Mouse (Mus musculus): ENCODE measurements around the gene Cox5b.
"Not testable (repeated sequence)": the region's sequence is repeated elsewhere in the genome, so short reads cannot be mapped to it uniquely, and the experiment has no call there.

Gene Cox5b

DNA sequence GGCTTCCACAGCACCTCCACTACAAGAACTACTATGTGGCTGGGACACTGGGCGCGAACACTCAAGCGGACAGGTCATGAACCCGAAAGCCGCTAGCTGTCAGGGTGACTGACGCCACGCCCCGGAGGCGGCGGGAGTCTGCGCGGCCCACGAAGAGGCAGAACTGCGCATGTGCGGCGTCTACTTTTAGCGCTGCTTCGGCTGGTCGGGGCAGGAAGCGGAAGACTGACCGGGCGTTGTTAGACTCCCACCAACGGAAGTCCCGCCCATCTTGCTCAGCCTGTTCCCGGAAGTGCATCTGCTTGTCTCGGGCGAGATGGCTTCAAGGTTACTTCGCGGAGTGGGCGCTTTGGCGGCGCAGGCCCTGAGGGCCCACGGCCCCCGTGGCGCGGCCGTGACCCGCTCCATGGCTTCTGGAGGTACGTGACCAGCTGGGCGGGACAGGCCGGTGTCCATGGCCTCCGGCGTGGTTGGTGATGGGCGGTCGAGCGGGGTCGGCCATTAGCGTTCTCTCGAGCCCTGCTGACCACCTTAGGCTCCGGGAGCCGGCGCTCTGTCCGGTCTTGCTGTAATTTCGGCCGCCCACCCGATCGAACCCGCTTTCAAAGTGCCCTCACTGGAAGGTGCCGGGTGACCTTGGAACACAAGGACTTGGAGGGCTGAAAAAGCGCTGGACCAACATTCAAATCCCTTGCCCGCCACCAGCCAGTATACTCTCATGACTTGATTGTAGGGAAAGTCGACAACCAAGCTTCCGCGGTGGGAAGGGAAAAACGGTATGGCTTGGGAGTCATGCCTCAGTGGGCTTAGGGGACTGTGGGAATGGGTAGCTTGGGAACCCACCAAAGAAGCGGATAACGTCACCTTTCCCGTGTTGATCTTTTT is at the start of gene Cox5b:
Gene Cox5b (plus strand): TSS at position 179 of the 885 bp plus-strand sequence.
- peak; percentile 99 for DNase-seq (ENCODE audit: low read depth, low spot score)

- no peak for DNase-seq (ENCODE audit: low read depth, low spot score)
Measured at GRCm38 (mm10) chr1:36643957-36644614, 47.2 kb upstream of the Cox5b start.

- DNase-seq (ENCODE audit: low read depth, low spot score): no peak
Measured at GRCm38 (mm10) chr1:36644615-36645007, 46.6 kb upstream of the Cox5b start.

DNA sequence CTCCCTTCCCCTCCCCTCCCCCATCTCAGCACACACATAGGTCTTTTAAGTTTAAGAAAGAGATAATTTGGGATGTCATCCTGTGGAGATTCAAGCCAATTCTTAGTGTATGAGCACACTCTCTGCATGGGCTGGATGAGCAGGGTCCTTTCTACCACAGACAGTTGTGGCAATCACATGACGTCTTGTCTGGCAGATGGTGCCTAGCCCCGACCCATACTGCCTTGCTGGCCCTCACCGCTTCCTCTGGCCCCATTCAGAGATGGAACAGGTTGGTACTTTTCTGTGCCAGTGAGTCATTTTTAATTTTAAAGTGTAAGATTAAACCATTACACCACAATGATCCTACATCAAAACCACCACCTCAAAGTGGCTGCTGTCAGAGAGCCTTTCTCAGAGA is 45.0 kb upstream of the Cox5b start:
- no peak for DNase-seq (ENCODE audit: low read depth, low spot score)

DNA sequence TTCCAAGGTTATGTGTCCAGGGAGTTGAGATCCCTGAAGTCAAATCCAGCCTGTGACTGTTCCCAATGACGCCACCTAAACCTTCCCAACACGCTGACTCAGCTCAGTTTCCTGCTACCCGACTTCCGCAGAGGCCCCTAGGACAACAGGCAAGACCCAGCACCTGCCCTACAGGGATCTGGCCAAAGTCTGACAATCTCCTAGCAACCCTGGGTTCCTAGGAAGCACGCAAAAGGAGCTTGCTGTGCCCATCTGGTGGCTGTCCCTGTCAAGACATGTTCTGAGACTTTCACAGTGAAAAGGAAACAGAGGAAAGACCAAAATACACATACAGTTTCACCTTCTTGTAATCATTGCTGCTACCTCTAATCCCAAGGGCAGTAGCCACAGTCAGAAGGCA is 43.6 kb upstream of the Cox5b start:
- DNase-seq (ENCODE audit: low read depth, low spot score): no peak

DNA sequence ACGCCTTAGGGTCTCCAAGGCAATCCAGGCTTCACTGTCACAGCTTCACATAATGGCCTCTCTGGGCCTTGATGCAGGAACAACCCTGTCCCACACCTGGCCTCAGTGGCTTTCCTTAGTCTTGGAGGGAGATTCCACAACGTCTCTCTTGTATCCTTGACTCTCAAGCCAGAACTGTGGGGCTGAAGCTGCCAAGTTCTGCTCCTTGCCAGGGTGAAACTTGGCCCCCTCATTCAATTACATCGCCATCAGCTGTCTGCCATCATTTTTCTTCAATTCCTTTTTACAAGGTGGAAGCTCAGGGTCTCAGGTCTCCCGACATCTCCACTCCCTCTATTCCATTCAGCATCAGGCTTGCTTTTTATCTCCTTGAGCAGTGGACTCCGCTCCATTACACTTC is 36.2 kb upstream of the Cox5b start:
- no peak for DNase-seq (ENCODE audit: low read depth, low spot score)

DNA sequence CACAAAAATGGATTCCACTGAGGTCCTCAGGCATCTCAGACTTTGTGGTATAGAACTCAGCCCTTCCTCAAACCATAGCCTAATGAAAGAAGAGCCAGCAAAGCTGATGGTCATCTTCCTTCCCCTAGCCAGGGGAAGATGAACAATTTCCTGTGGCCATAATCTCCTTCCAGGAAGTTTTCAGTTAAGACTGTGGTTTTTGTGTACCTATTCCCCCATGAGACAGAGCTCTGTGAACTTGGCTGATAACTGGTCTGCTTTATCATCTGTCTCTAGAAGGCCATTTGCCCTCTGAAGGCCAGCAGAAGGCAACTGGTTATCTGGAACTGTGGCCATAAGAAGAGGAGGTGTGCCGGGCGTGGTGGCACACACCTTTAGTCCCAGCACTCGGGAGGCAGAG is 35.0 kb upstream of the Cox5b start:
- DNase-seq (ENCODE audit: low read depth, low spot score): no peak

GRCm38 (mm10) chr1:36657658-36658415 is 33.4 kb upstream of the Cox5b start:
- no peak for DNase-seq (ENCODE audit: low read depth, low spot score)

DNA sequence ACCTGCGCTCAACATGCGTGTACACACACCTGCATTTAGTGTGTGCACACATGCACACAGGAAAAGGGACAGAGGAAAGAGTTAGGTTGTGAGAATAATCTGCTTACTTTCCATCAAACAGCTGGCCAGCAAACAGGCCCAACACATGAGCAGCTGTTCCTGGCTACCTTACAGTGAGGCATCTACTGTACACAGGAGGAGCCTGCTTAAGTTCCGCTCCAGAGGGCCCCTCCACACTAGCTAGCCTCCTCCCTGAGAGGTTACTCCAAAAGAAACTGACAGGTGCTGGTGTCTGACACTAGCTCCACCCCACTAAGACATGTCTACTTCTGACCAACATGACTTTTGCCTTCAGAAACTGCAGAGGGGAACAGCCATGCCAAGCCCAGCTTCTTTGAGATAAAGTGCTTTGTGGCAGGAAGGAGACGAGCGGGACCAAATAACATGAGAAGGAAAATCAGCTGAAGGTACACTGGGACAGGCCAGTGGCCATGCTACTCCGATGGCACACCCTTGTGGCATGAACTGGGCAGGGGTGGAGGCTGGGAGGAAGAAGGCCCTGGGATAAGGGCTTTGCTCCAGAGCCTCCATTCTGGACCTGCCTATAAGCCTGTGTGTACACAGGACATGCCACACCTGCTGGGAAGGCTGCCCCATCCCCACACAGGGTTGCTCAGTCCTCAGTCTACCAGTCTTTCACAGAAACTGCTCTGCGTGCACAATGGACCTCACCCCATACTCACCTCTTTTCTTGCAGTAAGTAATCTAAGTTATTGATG is 32.4 kb upstream of the Cox5b start:
- DNase-seq (ENCODE audit: low read depth, low spot score): no peak

DNA sequence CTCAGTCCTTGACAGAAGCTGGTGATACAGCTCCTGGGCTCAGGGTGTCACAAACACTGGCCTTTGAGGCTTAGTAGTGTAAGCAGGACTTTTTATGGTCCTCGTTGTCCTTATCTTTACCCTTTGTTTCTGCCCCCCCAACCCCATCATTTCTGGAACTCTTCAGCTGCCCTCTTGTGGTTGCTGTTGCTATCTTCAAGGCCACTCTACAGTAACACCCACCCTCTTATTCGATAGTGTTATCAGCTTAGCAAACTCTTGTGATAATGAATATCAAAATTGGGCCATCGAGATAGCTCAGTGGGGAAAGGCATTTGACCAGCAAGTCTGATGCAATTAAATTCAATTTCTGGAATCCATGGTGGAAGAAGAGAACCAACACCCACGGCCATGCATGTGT is 26.8 kb upstream of the Cox5b start:
- no peak for DNase-seq (ENCODE audit: low read depth, low spot score)

DNA sequence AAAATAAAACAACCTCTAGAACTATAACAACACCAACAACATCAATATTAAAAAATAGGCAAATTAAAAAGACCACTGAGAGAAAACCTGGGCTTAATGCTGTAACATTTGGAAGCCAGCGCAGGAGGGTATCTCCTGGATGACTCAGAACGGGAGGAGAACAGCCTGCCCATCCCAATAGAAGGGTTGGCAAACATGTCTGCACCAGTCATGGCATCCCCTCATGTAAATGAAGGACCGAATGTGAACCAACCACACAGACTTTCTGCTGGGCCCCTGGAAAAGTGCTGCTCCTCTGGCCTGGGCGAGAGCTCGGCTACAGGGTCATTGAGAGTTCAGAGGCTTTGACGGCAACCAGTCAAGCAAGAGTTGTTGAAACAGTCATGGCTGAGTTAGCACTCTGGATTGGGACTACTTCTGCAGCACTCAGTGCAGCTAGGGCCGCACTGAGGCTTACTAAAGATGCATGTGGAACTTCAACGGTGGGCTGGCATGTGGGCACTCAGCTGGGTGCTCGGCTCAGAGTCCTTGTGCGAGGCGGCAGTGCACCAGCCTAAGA is 26.0 kb upstream of the Cox5b start:
- DNase-seq (ENCODE audit: low read depth, low spot score): peak; percentile 43

- DNase-seq (ENCODE audit: low read depth, low spot score): no peak
Measured at GRCm38 (mm10) chr1:36665934-36666333, 25.3 kb upstream of the Cox5b start.

DNA sequence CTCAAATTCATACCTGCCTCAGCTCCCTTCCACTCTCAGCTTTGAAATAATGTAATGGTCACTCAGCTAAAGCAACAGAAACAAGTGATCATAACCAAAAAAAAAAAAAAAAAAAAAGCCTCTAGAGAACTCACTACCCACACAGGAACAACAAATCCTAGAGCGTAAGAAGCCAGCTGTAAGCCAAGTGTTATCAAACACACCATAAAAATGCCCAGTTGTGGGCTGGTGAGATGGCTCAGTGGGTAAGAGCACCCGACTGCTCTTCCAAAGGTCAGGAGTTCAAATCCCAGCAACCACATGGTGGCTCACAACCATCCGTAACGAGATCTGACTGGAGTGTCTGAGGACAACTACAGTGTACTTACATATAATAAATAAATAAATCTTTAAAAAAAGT is 23.2 kb upstream of the Cox5b start:
- not testable (repeated sequence) for DNase-seq (ENCODE audit: low read depth, low spot score)

- DNase-seq (ENCODE audit: low read depth, low spot score): no peak
Measured at GRCm38 (mm10) chr1:36670256-36670655, 21.0 kb upstream of the Cox5b start.

GRCm38 (mm10) chr1:36671260-36671659 is 20.0 kb upstream of the Cox5b start:
- no peak for DNase-seq (ENCODE audit: low read depth, low spot score)

DNA sequence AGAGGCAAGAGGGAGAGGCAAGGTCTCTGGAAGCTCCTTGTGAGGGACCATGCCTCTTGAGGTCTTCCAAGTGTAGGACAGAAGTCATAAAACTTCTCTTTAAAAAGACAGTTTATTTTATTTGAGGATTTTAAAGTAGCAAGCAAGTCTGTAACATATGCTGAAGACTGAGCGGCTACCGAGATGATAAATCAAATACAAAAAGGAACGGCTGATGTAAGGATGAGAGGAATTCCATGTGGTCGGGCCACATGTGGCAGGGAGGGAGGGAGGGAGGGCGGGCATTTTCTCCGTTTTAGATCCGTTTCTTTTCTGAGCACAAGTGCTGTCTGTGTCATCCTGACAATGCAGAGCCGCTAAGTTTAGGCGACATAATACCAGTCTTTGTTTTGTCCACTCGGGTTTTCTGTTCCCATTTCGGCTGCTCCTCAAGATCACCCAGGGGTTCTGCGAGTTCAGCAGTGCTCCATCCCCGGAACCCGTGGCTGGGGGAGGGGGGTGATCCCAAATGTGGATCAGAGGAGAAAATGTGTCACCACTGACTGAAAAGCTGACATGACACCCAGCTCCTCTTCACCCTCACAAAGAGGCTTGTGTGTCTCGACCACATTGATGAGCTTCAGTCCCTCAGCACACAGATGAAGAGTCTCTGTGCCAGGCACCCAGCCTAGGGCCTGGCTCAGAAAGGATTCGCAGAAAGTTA is 18.4 kb upstream of the Cox5b start:
- DNase-seq (ENCODE audit: low read depth, low spot score): peak; percentile 55

DNA sequence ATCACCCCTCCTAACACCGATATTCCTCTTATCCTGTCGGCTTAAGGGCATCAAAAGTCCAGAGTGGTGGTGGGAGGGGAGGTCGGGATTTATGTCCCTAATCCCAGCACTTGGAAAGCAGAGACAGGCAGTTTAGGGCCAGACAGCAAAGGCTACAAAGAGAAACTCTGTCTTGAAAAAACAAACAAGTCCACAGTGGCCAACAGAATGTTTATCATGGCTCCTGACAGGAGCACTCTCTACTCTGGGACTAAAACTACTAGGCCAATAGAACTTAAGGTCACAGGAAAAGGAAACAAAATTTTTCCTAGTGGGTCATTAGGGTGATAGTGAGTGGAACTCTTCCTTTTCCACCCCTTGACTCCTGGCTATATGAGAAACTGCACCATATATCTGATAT is 16.3 kb upstream of the Cox5b start:
- DNase-seq (ENCODE audit: low read depth, low spot score): no peak

- DNase-seq (ENCODE audit: low read depth, low spot score): no peak
Measured at GRCm38 (mm10) chr1:36680893-36681292, 10.4 kb upstream of the Cox5b start.

GRCm38 (mm10) chr1:36682620-36683355 is 8.5 kb upstream of the Cox5b start, which contains the start of gene Fam178b:
Fam178b (minus strand) TSS chr1:36683183.
- no peak for DNase-seq (ENCODE audit: low read depth, low spot score)

Data from mesoderm, embryonic 11.5 days (tissue).